7 mouse cellular contexts compared by ENCODE assay signal in genomic region chr14:31640890-31641505, GRCm38 (mm10). TPM values are rescaled to one million over a fixed set of nuclear protein-coding genes. Genes with fewer than 3 reads are reported as not detected.
A peak's percentile ranks its signal among the peaks of the same experiment; 100 is the strongest.
DNase-seq lines count a peak whose midpoint lies in the region; ATAC-seq lines count a peak whose summit lies in the region.

Gene Btd (plus strand): TSS chr14:31641028.
Gene Hacl1 (minus strand): TSS chr14:31641286.

- no peaks in the 10 kb centered on the region for H3K9me3 ChIP-seq in intestine, embryonic 14.5 days (ENCODE audit: control insufficient read depth, low read length)
- no peaks in the 10 kb centered on the region for H3K9me3 ChIP-seq in midbrain, embryonic 11.5 days (ENCODE audit: control insufficient read depth, low read length)

- DNase-seq in adrenal gland, adult 2 months, result peak; percentile 95
- peak; percentile 95 for DNase-seq in embryo, embryonic 11 days
- peak; percentile 92 for DNase-seq in gastrocnemius, postnatal 25 days
- DNase-seq in intestine, embryonic 14.5 days (ENCODE audit: low spot score), result peak; percentile 96
- peak; percentile 86 to 87 for DNase-seq in left cerebral cortex, postnatal 36 days (ENCODE audit: low spot score in 2 of 2)
- DNase-seq in midbrain, embryonic 11.5 days (ENCODE audit: low spot score, missing footprints), result peak; percentile 99
- DNase-seq in skeletal muscle tissue, adult 2 months (ENCODE audit: low read depth, low spot score), result peak; percentile 93

- peaks cover 12% of the 10 kb centered on the region; the same call in 1 of the 2 replicates for H3K4me1 ChIP-seq in intestine, embryonic 14.5 days (replicated peaks; ENCODE audit: control insufficient read depth, insufficient read depth, low read length)
- peaks cover 8% of the 10 kb centered on the region; the same call in 1 of the 2 replicates for H3K4me1 ChIP-seq in midbrain, embryonic 11.5 days (ENCODE audit: control insufficient read depth, insufficient read depth, low read length)

- no peaks in the 10 kb centered on the region for H3K27me3 ChIP-seq in intestine, embryonic 14.5 days (replicated peaks; ENCODE audit: control insufficient read depth, insufficient read depth, low read length)
- no peaks in the 10 kb centered on the region for H3K27me3 ChIP-seq in midbrain, embryonic 11.5 days (ENCODE audit: control insufficient read depth, insufficient read depth, low read length)

- under 1% methylated on average over 30 of the region's 30 CpGs for WGBS in intestine, embryonic 14.5 days
- WGBS in midbrain, embryonic 11.5 days, result under 1% methylated on average over 30 of the region's 30 CpGs

- no peaks in the 10 kb centered on the region for H3K36me3 ChIP-seq in intestine, embryonic 14.5 days (ENCODE audit: control insufficient read depth, insufficient read depth, low read length)
- no peaks in the 10 kb centered on the region for H3K36me3 ChIP-seq in midbrain, embryonic 11.5 days (ENCODE audit: control insufficient read depth, insufficient read depth, low read length)

- intact Hi-C loops in left cerebral cortex, postnatal 36 days (cut with DNase I), result no loop called here

- H3K4me2 ChIP-seq in intestine, embryonic 14.5 days (ENCODE audit: low read length), result peak within 1 kb of the TSS; percentile 96
- H3K4me2 ChIP-seq in midbrain, embryonic 11.5 days, result peak within 1 kb of the TSS; percentile 95

- ATAC-seq in intestine, embryonic 14.5 days (replicated peaks; ENCODE audit: low FRiP score, low TSS enrichment, low read depth), result peak; percentile 98
- peak; percentile 97 for ATAC-seq in midbrain, embryonic 11.5 days (ENCODE audit: low FRiP score)

- H3K9ac ChIP-seq in intestine, embryonic 14.5 days (ENCODE audit: low read length), result peak within 1 kb of the TSS; percentile 67
- peak within 1 kb of the TSS; percentile 61 for H3K9ac ChIP-seq in midbrain, embryonic 11.5 days (ENCODE audit: low read length)

- peak within 1 kb of the TSS; percentile 91 for H3K27ac ChIP-seq in intestine, embryonic 14.5 days (ENCODE audit: low read depth)
- peak within 1 kb of the TSS; percentile 32 for H3K27ac ChIP-seq in midbrain, embryonic 11.5 days (ENCODE audit: low read depth, low read length)

- H3K4me3 ChIP-seq in intestine, embryonic 14.5 days (ENCODE audit: low read depth, low read length), result peak within 1 kb of the TSS; percentile 82
- H3K4me3 ChIP-seq in midbrain, embryonic 11.5 days (ENCODE audit: low read depth, low read length), result peak within 1 kb of the TSS; percentile 62

RNA-seq across cellular contexts. Expression of gene Btd, which starts in this region (rescaled TPM):
- total RNA-seq in adrenal gland, adult 2 months (2021), result 10 to 100 TPM; 55.6 to 63.4 TPM
- polyA plus RNA-seq in adrenal gland, adult 2 months (2012; rRNA removed), result 45.8 and 46.2 TPM in 2 replicates
- total RNA-seq in gastrocnemius, postnatal 25 days (2021), result 1 to 10 TPM; 4.1 to 6.2 TPM
- polyA plus RNA-seq in intestine, embryonic 14.5 days (2014; fragmentation: Nextera tagmentation; extraction: Ambion mirVana), result 21.9 and 28.8 TPM in 2 replicates
- 1 to 10 TPM; 7.8 to 9.2 TPM for total RNA-seq in left cerebral cortex, postnatal 36 days (2021)
- 15.8 and 16.7 TPM in 2 replicates for polyA plus RNA-seq in midbrain, embryonic 11.5 days (2014; fragmentation: Nextera tagmentation; extraction: Ambion mirVana)

RNA-seq across cellular contexts. Expression of gene Hacl1, which starts in this region (rescaled TPM):
- total RNA-seq in adrenal gland, adult 2 months (2021), result 10 to 100 TPM; 38.9 to 67.1 TPM
- polyA plus RNA-seq in adrenal gland, adult 2 months (2012; rRNA removed), result 10.8 and 15.2 TPM in 2 replicates
- 1 to 10 TPM; 3.7 to 7.8 TPM for total RNA-seq in gastrocnemius, postnatal 25 days (2021)
- 10.4 and 13.5 TPM in 2 replicates for polyA plus RNA-seq in intestine, embryonic 14.5 days (2014; fragmentation: Nextera tagmentation; extraction: Ambion mirVana)
- total RNA-seq in left cerebral cortex, postnatal 36 days (2021), result 1 to 10 TPM; 6.1 to 6.3 TPM
- polyA plus RNA-seq in midbrain, embryonic 11.5 days (2014; fragmentation: Nextera tagmentation; extraction: Ambion mirVana), result 9.6 and 10.9 TPM in 2 replicates

Comparison
In these comparisons a context has a peak if more than half of its experiments do, and no peak if none do; other contexts are left out.
1. Peak in every context shown above with its lines: DNase-seq, ATAC-seq, H3K4me3 ChIP-seq and H3K27ac ChIP-seq.
2. RNA of gene Btd (total RNA-seq): 55.6 to 63.4 TPM in adrenal gland, adult 2 months; 7.8 to 9.2 TPM in left cerebral cortex, postnatal 36 days and 4.1 to 6.2 TPM in gastrocnemius, postnatal 25 days; every median in the first group is over 4 times any median in the second.
3. RNA of gene Hacl1 (total RNA-seq): 38.9 to 67.1 TPM in adrenal gland, adult 2 months; 3.7 to 7.8 TPM in gastrocnemius, postnatal 25 days and 6.1 to 6.3 TPM in left cerebral cortex, postnatal 36 days; every median in the first group is over 4 times any median in the second.